Mouse (Mus musculus) gastrocnemius, adult 2 months (tissue): ENCODE results near the gene Aqp6. TPM values are rescaled to one million over a fixed set of nuclear protein-coding genes. Genes with fewer than 3 reads are reported as not detected.

Experiments
- DNase-seq: peaks from one replicate; pipeline ENCODE4 v3.0.0; 2022
- H3K27ac ChIP-seq: fragments of 200-600 bp; 2 replicates; pipeline ENCODE4 v1.8.1; 2022; ENCODE audit warnings: mild to moderate bottlenecking
- H3K4me3 ChIP-seq: fragments of 200-600 bp; 2 replicates; pipeline ENCODE4 v1.8.1; 2022; ENCODE audit warnings: mild to moderate bottlenecking, moderate library complexity
- CTCF ChIP-seq: fragments of 200-600 bp; IDR thresholded peaks from 2 replicates; pipeline ENCODE4 v1.8.1; 2022; ENCODE audit warnings: antibody characterized with exemption, mild to moderate bottlenecking, moderate library complexity
- intact Hi-C: fragments of 180-260 bp; cut with DNase I; formaldehyde crosslinking; loops from one replicate; pipeline ENCODE4 v1.15.1; 2025
- total RNA-seq, 2 experiments: library from RNA; stranded (reverse); gene quantifications; 2 replicates each; pipeline ENCODE4 v1.2.3; 2021

Gene Aqp6
- total RNA-seq, 2 experiments from 2014 or later, result not detected

DNA sequence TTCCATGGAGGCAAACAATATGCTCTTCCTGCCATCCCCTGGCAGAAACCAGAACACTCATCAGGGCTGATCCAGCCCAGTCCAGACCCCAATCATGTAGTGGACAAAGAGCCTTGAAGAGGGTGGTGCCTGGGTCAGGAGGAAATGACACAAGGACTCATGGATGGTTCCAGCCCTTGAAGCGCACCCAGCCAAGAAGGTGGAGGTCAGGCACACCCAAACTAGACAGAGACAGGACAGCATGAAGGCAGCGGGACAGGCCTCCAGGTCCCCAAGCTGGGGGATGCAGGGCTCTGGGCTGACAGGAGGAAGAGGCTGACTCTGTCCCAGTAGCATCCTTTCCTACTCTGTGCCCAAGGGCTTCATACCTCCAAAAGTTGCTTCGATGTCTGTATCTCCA, 14.7 kb upstream of the Aqp6 start:
- no peak overlapping the region for H3K4me3 ChIP-seq
- no peak for DNase-seq
- intact Hi-C loops, result no loop called here
- H3K27ac ChIP-seq, result no peak overlapping the region
- TF ChIP-seq CTCF, result no peak

DNA sequence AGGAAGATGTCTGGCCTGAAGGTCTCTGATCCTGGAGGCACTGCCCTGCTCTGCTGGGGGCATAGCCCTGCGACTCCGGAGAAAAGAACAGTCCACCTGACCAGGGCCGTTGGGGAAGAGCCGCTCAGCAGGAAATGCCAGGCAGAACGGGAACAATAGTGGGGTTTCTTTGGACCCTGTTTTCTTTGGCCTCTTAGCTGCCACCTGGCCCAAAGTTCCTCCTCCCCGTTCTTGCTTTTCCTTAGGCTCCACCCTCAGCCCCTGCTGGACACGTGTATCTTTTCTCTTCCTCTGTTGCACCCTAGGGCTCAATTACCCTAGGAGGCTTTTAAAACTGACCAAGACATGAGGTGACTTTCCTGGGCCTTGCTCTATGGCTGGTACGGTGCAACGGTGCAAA, 12.0 kb upstream of the Aqp6 start:
- TF ChIP-seq CTCF, result no peak
- intact Hi-C loops, result no loop called here
- H3K27ac ChIP-seq, result no peak overlapping the region
- H3K4me3 ChIP-seq, result no peak overlapping the region
- no peak for DNase-seq

DNA sequence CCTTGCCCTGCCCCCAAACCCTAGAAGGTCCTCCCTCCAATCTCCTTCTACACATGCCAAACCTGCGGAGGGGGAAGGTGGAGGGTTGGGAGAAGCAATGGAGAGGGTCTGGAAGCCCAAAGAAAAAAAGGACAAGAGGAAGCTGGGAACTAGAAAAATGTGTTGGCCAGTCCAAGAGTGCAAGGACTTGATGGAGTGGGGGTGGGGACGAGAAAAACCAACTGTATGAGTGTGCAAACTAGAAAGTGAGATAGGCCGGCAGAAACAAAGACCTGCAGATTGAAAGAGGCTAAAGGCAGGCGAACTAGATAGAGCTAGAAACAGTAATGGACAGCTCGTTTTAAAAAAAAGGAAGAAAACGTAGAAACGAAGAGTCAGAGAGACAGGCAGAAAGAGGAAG, 11.5 kb upstream of the Aqp6 start:
- no peak for TF ChIP-seq CTCF
- Histone ChIP-seq H3K4me3 (no peak overlapping the region), H3K27ac (no peak overlapping the region)
- DNase-seq, result no peak
- intact Hi-C loops, result loop anchor here (10.0 kb wide), 1 partner anchor 185 kb away; the partner anchor contains the start of gene Cers5

DNA sequence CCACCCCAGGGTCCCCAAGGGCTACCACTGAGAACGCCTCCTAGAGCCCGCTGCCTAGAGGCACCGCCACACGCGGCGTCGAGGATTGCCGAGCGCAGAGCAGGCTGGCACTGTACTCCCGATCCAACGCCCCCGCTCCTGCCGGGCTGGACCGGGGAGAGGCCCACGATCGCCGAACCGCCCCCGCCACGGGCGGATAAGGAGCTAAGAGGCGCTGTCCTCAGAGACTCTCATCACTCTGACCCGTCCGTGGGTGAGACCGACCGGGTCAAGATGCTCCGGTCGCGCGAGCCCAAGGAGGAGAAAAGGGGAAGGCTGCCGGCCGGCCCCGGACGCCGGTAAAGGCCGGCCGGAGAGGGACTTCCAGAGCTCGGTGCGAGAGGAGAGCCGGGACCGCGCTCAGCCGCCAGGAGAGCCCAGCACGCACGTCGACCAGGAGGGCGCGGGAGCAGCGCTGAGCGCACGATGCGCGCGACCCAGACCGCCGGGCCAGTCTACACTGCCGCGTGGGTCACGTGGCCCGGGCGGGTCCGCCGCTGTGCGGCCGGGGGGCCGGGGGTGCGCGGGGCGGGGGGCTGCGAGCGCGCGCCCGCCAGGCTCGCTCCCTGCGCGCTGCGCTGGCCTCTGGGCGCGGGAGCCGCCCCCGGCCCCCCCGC, 10.6 kb upstream of the Aqp6 start, which contains the start of gene Aqp5:
Aqp5 (plus strand) TSS at position 354 of the 656 bp plus-strand sequence.
- intact Hi-C loops, result loop anchor here (10.0 kb wide), 1 partner anchor 184 kb away; the partner anchor contains the start of gene Cers5
- peak; percentile 21 for DNase-seq
- Histone ChIP-seq H3K27ac (no peak within 1 kb of the TSS), H3K4me3 (peak within 1 kb of the TSS; percentile 58)
- TF ChIP-seq CTCF, result no peak

DNA sequence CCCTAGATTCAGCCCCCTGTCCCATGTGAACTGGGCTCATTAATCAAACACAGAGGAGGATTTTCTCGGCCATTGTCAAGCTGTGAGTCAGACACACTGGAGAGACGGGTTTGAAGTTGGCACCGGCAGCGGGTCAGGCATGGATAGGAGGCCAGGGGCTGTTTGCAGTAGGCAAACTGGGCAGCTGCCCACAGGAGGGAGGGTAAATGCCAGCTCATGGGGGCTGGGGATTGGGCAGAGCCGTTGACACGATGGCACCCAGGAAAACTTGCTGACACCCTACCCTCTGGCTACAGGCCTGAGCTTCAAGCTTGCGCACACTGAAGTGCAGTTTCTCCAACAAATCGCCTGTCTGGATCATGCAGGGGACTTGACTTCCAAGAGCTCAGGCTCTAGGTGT, 9.0 kb upstream of the Aqp6 start:
- no peak for DNase-seq
- no peak for TF ChIP-seq CTCF
- intact Hi-C loops, result loop anchor here (10.0 kb wide), 1 partner anchor 183 kb away; the partner anchor contains the start of gene Cers5
- Histone ChIP-seq H3K4me3 (no peak overlapping the region), H3K27ac (no peak overlapping the region)

DNA sequence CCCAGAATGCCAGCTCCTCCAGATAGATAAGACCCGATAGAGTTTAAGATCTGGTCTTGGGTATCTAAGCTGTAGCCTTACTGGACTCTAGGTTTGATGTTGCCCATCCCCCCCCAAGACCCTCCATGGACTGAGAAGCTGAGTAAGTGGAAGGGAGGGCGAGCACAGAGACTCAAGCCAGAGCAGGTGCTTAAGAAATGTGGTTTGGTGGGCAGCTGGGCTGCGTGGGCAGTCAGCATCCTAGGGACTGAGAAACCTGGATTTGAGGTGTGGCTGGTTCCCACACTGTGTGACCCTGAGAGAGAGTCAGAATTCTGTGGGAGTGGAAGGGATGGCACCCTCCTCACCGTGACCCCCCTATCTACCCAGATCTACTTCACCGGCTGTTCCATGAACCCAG, 8.3 kb upstream of the Aqp6 start:
- TF ChIP-seq CTCF, result no peak

DNA sequence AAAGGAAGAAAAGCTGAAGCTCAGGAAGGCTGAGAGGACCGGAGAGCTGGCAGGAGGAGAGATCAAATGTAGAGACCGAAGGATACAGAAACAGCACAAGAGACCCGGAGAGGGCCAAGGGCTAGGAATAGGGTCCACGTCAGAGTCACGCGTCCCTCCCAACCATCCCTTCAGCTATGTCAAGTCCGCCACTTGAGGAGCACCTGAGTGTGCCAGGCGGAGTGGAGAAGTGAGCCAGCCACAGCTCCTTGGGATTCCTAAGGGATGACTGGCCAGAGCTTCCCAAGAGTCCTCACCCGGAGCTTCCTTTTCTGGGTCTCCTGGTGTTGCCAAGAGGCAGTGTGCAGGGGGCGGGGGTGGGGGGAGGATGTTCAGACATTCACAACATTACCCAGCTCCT, 6.2 kb upstream of the Aqp6 start:
- no peak for DNase-seq
- H3K27ac ChIP-seq, result no peak overlapping the region
- H3K4me3 ChIP-seq, result no peak overlapping the region
- TF ChIP-seq CTCF, result no peak
- intact Hi-C loops, result loop anchor here (5.0 to 10.0 kb wide), 3 partner anchors 98 to 307 kb away; partner anchors contain the start of gene Cers5

More for the DNA sequence above, 8.3 kb upstream of the Aqp6 start:
- Histone ChIP-seq H3K4me3 (no peak overlapping the region), H3K27ac (no peak overlapping the region)
- intact Hi-C loops, result loop anchor here (10.0 kb wide), 1 partner anchor 182 kb away; the partner anchor contains the start of gene Cers5
- DNase-seq, result no peak

DNA sequence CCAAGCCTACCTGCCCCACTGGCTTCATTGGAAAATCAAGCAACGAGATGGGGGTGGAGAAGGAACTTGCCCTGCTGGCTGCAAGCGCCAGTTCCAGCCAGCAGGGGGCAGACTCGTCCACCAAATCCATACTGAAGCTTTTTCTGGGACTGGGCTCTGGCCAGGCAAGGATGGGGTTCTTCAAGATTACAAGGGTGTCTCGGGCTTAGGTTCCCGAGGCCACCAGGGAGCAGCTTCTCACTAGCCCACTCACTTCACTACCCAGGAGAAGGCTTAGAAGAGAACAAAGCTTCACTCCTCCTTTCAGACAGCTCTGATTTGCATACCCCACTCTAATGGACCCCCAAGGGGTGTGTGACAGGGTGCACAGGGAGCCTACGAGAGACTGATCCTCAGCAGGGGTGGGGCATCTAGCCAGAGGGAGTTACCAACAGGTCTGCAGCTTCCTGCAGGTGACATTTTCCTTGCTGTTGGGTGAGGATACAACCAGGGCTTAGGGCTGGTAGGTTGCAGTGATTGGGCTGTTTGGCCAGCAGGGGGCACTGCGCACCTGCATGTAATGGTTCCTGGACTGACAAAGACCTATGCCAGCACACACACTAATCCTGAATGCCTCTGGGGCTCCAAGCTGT, 5.0 kb upstream of the Aqp6 start:
- H3K4me3 ChIP-seq, result no peak overlapping the region
- DNase-seq, result peak; percentile 88
- intact Hi-C loops, result loop anchor here (1.0 to 10.0 kb wide), 5 partner anchors 73 to 306 kb away; partner anchors contain the start of gene Cers5
- no peak overlapping the region for H3K27ac ChIP-seq
- TF ChIP-seq CTCF, result peak; percentile 76

DNA sequence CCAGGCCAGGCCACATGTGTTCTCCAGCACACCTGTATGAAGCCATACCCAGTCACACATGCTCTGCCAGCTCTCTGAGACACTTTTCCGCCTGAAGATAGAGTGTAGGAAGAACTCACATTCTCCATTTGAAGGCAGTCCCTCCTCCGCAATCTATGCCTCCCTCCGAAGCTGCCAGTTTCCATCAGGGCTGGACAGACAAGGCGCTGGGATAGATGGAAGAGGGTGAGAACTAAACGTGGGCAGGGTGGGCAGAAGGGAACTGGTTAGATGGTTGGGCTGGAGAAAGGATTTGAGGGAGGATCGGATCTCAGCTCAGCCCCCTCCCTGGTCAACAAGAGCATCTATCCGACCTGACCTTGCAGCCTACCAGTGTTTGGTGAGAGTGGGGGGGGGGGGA, 4.4 kb upstream of the Aqp6 start:
- Histone ChIP-seq H3K4me3 (no peak overlapping the region), H3K27ac (no peak overlapping the region)
- no peak for TF ChIP-seq CTCF
- DNase-seq, result no peak
- intact Hi-C loops, result loop anchor here (1.0 to 10.0 kb wide), 5 partner anchors 72 to 305 kb away; partner anchors contain the start of gene Cers5

DNA sequence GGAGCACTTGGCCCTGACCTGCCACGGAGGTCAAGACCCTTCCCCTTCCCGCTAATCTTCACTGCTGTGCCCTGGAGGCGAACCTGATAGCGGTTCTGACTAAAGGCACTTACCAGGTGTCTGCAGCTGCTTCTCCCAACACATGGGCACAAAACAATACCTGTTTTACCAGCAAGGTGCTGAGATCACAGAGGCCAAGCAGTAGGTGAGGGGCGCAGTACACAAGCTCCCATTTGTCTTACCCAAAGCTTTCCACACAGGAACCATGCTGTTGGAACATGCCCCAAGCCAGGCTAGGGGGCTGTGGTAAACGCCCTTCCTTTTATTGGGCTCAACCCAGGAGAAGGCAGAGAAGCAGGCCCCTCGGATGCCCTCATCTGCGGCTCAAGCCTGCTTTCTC, 3.6 kb upstream of the Aqp6 start:
- intact Hi-C loops, result loop anchor here (5.0 to 10.0 kb wide), 3 partner anchors 100 to 305 kb away; partner anchors contain the start of gene Cers5
- H3K27ac ChIP-seq, result no peak overlapping the region
- no peak for DNase-seq
- no peak overlapping the region for H3K4me3 ChIP-seq
- TF ChIP-seq CTCF, result no peak

DNA sequence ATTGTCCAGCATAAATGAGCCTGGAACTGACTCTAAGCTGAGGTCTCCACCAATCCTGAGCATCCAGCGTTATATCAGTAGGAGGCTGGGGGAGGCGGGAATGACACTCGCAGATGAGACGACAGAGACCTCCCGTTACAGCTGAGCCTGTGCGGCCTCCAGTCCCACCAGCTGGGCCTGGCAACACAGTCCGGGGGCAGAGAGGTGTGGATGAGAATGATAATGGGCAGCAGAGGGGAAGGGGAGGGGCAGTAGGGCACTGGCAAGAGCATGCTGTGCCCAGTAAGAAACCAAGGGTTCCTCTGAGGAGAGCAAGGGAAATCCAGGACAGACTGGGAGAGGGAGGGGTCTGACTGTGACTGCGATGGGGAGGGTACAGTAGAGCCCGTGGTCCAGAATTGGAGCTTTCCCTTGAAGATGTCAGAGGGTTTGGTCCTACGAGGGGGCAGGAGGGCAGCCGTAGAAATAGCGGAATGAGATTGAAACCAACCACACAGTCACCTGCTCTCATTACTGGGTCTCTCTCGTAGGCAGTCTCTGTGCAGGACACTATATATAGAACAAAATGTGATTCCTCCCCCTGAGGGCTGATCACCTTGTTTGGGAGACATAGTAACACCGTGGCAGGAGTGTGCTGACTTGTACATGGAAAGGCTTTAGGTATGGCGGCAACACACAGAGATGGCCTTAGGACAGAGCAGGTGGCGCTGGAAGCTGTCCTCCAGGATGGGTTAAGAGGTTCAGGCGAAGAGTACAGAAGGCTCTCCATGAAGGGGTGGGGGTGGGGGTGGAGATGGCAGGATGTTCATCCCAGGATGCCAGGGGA, 1.7 kb upstream of the Aqp6 start:
- intact Hi-C loops, result loop anchor here (5.0 to 10.0 kb wide), 3 partner anchors 102 to 303 kb away; partner anchors contain the start of gene Cers5
- no peak for TF ChIP-seq CTCF
- Histone ChIP-seq H3K4me3 (no peak overlapping the region), H3K27ac (no peak overlapping the region)
- no peak for DNase-seq

DNA sequence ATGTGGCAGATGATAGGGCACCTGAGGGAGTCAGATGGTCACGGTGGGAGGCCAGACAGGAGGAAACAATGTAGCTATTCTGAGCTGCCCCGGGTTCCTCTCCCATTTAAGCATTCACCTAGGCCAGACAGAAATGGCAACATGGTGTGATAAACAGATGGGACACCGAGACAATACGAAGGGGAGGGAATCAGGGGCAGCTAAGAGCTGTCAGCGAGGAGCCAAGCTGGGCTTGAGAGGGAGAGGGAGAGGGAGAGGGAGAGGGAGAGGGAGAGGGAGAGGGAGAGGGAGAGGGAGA, 572 bp downstream of the Aqp6 start:
- no peak for TF ChIP-seq CTCF
- intact Hi-C loops, result no loop called here
- no peak for DNase-seq
- Histone ChIP-seq H3K27ac (no peak overlapping the region), H3K4me3 (no peak overlapping the region)

DNA sequence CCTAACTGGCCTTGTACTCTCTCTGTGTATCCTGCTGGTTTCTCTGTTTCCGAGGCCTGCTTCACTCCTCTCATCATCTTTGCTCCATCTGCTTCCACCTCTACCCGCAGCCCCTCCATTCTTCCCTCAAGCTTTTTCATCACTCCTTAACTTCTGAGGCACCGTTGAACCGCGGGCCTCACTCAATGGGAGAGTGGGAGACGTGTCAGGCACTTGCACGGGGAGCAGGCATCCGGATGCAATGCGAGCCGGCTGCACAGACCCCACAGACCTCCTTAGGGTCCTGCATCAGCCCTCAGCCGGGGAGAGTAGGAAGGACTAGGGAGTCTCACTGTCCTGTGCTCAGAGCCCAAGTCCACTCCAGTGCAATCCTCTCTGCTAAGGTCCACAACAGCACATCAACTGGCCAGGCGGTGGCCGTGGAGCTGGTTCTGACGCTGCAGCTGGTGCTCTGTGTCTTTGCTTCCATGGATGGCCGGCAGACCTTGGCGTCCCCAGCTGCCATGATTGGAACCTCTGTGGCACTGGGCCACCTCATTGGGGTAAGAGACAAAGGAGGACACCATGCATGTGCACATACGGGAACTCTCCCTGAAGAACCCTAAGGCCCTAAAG, 1.1 kb downstream of the Aqp6 start:
- DNase-seq, result no peak
- H3K27ac ChIP-seq, result no peak overlapping the region
- TF ChIP-seq CTCF, result no peak
- intact Hi-C loops, result no loop called here
- H3K4me3 ChIP-seq, result no peak overlapping the region
